Comparison of ENCODE assay signal across 14 mouse cellular contexts in the genomic region with DNA sequence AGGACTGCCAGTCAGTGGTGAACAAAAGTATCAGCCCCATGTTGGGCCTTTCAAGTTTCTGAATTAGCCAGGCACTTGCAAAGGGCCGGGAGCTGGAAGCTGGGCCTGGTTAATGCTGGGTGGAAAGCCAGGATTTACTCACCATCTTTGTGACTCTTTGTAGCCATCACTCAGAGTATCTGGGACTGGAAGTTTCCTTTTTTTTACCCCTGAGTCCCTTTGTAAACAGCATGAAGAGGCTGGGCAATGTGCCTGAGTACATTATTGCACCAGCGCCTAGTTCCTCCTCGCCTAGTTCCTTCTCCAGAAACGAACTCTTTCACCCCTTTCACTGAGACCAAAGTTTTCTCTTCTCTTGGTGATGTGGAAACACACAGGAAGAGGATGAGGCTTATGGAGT.
DNase-seq lines count a peak whose midpoint lies in the region; ATAC-seq and TF ChIP-seq lines count a peak whose summit lies in the region.
"Had no signal": no experiment of that assay in that cellular context is flagged by ENCODE, and none has a peak within 500 bp of the region (broad histone marks: within the 10 kb centered on the region; RNA-seq: fewer than 3 reads in every experiment).

No protein-coding gene starts in this region.

- H3K4me3 ChIP-seq in forebrain, embryonic 13.5 days: no peak overlapping the region
- no peak overlapping the region for H3K4me3 ChIP-seq in forebrain, embryonic 12.5 days (replicated peaks)
- no peak overlapping the region for H3K4me3 ChIP-seq in liver, embryonic 16.5 days (ENCODE audit: low read depth, low read length)
- no peak overlapping the region for H3K4me3 ChIP-seq in liver, embryonic 12.5 days
- H3K4me3 ChIP-seq in lung, adult 2 months (replicated peaks; ENCODE audit: extremely low read depth, low read depth, low read length): no peak overlapping the region
- H3K4me3 ChIP-seq in embryonic facial prominence, embryonic 10.5 days: no peak overlapping the region
- H3K4me3 ChIP-seq: embryonic facial prominence, embryonic 12.5 days; midbrain, embryonic 10.5 days; neural tube, embryonic 13.5 days had no signal

- peak; percentile 53; the same call in 1 of the 2 replicates for ATAC-seq in forebrain, embryonic 13.5 days
- no peak for ATAC-seq in forebrain, embryonic 12.5 days (ENCODE audit: low FRiP score)
- peak; percentile 64 for ATAC-seq in liver, embryonic 16.5 days (ENCODE audit: low read depth)
- ATAC-seq in liver, embryonic 12.5 days: no peak
- ATAC-seq in monocyte, adult 5-6 weeks (replicated peaks; ENCODE audit: insufficient number of reproducible peaks, low FRiP score, low TSS enrichment, poor library complexity, severe bottlenecking): peak; percentile 92

- no peaks in the 10 kb centered on the region for H3K27me3 ChIP-seq in forebrain, embryonic 13.5 days
- no peaks in the 10 kb centered on the region for H3K27me3 ChIP-seq in forebrain, embryonic 12.5 days
- no peaks in the 10 kb centered on the region for H3K27me3 ChIP-seq in liver, embryonic 16.5 days (ENCODE audit: control insufficient read depth, insufficient read depth, low read depth, low read length)
- no peaks in the 10 kb centered on the region for H3K27me3 ChIP-seq in liver, embryonic 12.5 days (replicated peaks)
- H3K27me3 ChIP-seq in embryonic facial prominence, embryonic 10.5 days (replicated peaks; ENCODE audit: low read depth, poor library complexity, severe bottlenecking): peaks cover 3% of the 10 kb centered on the region; the same call in 1 of the 2 replicates
- H3K27me3 ChIP-seq: embryonic facial prominence, embryonic 12.5 days; neural tube, embryonic 13.5 days had no signal

- H3K36me3 ChIP-seq in forebrain, embryonic 13.5 days (ENCODE audit: poor library complexity, severe bottlenecking): no peaks in the 10 kb centered on the region
- H3K36me3 ChIP-seq in forebrain, embryonic 12.5 days (replicated peaks): no peaks in the 10 kb centered on the region
- H3K36me3 ChIP-seq in liver, embryonic 16.5 days (ENCODE audit: control insufficient read depth, insufficient read depth): no peaks in the 10 kb centered on the region
- no peaks in the 10 kb centered on the region for H3K36me3 ChIP-seq in liver, embryonic 12.5 days
- H3K36me3 ChIP-seq in embryonic facial prominence, embryonic 10.5 days (replicated peaks): no peaks in the 10 kb centered on the region
- H3K36me3 ChIP-seq: embryonic facial prominence, embryonic 12.5 days; midbrain, embryonic 10.5 days; neural tube, embryonic 13.5 days had no signal

- WGBS in forebrain, embryonic 13.5 days: 50% methylated on average over 4 of the region's 4 CpGs
- 56% methylated on average over 4 of the region's 4 CpGs for WGBS in forebrain, embryonic 12.5 days
- 45% methylated on average over 4 of the region's 4 CpGs for WGBS in liver, embryonic 16.5 days (ENCODE audit: insufficient replicate concordance)
- 68% methylated on average over 4 of the region's 4 CpGs for WGBS in liver, embryonic 12.5 days (ENCODE audit: insufficient replicate concordance)
- WGBS in lung, adult 2 months: 46% methylated on average over 4 of the region's 4 CpGs
- 80% methylated on average over 4 of the region's 4 CpGs for WGBS in embryonic facial prominence, embryonic 10.5 days

- H3K27ac ChIP-seq in forebrain, embryonic 13.5 days: no peak overlapping the region
- no peak overlapping the region for H3K27ac ChIP-seq in forebrain, embryonic 12.5 days
- no peak overlapping the region for H3K27ac ChIP-seq in liver, embryonic 16.5 days (ENCODE audit: low read length)
- no peak overlapping the region for H3K27ac ChIP-seq in liver, embryonic 12.5 days
- H3K27ac ChIP-seq in embryonic facial prominence, embryonic 10.5 days (replicated peaks): no peak overlapping the region
- H3K27ac ChIP-seq: embryonic facial prominence, embryonic 12.5 days; midbrain, embryonic 10.5 days; neural tube, embryonic 13.5 days; stomach, postnatal 0 days had no signal

- H3K9ac ChIP-seq in forebrain, embryonic 13.5 days: no peak overlapping the region
- H3K9ac ChIP-seq in forebrain, embryonic 12.5 days: no peak overlapping the region
- no peak overlapping the region for H3K9ac ChIP-seq in liver, embryonic 16.5 days (ENCODE audit: low read depth, low read length)
- no peak overlapping the region for H3K9ac ChIP-seq in liver, embryonic 12.5 days
- H3K9ac ChIP-seq: embryonic facial prominence, embryonic 12.5 days; neural tube, embryonic 13.5 days had no signal

- DNase-seq in lung, adult 2 months: peak; percentile 68
- no peak for DNase-seq in embryonic facial prominence, embryonic 10.5 days (ENCODE audit: low spot score)
- no peak for DNase-seq in cerebellum, adult 18-20 months
- DNase-seq: cerebellum, adult 11-12 months; right cerebral cortex, postnatal 25 days had no signal

- H3K4me2 ChIP-seq in forebrain, embryonic 13.5 days: no peak overlapping the region
- H3K4me2 ChIP-seq in forebrain, embryonic 12.5 days: no peak overlapping the region
- H3K4me2 ChIP-seq in liver, embryonic 16.5 days (ENCODE audit: low read depth, low read length): no peak overlapping the region
- H3K4me2 ChIP-seq in liver, embryonic 12.5 days: no peak overlapping the region
- H3K4me2 ChIP-seq: embryonic facial prominence, embryonic 12.5 days; neural tube, embryonic 13.5 days had no signal

- TF ChIP-seq CTCF in lung, adult 2 months (IDR thresholded peaks at IDR 0.05; ENCODE audit: insufficient read depth, low read length): no peak

- TF ChIP-seq POLR2A in lung, adult 2 months (IDR thresholded peaks at IDR 0.05; ENCODE audit: borderline replicate concordance, extremely low read depth, low read depth, low read length): no peak

- H3K4me1 ChIP-seq in forebrain, embryonic 13.5 days: 0 out of 2 replicates have a peak, but pooled peaks cover 6% of the 10 kb centered on the region
- no peaks in the 10 kb centered on the region for H3K4me1 ChIP-seq in forebrain, embryonic 12.5 days
- no peaks in the 10 kb centered on the region for H3K4me1 ChIP-seq in liver, embryonic 16.5 days (ENCODE audit: control insufficient read depth, low read depth, low read length)
- no peaks in the 10 kb centered on the region for H3K4me1 ChIP-seq in liver, embryonic 12.5 days
- peaks cover 3% of the 10 kb centered on the region; the same call in 1 of the 2 replicates for H3K4me1 ChIP-seq in lung, adult 2 months (ENCODE audit: control insufficient read depth, insufficient read depth, low read length)
- H3K4me1 ChIP-seq in embryonic facial prominence, embryonic 10.5 days: peaks cover 9% of the 10 kb centered on the region
- H3K4me1 ChIP-seq: midbrain, embryonic 10.5 days; neural tube, embryonic 13.5 days had no signal

- H3K9me3 ChIP-seq in forebrain, embryonic 13.5 days (replicated peaks): no peaks in the 10 kb centered on the region
- no peaks in the 10 kb centered on the region for H3K9me3 ChIP-seq in forebrain, embryonic 12.5 days
- no peaks in the 10 kb centered on the region for H3K9me3 ChIP-seq in liver, embryonic 16.5 days (replicated peaks; ENCODE audit: control insufficient read depth, low read length)
- H3K9me3 ChIP-seq in liver, embryonic 12.5 days (replicated peaks): no peaks in the 10 kb centered on the region
- H3K9me3 ChIP-seq in embryonic facial prominence, embryonic 10.5 days: no peaks in the 10 kb centered on the region
- H3K9me3 ChIP-seq: embryonic facial prominence, embryonic 12.5 days; midbrain, embryonic 10.5 days; neural tube, embryonic 13.5 days had no signal

Comparison
In these comparisons a context has a peak if more than half of its experiments do, and no peak if none do; other contexts are left out.
1. ATAC-seq: peak in forebrain, embryonic 13.5 days (single experiment), liver, embryonic 16.5 days (single experiment) and monocyte, adult 5-6 weeks (single experiment); none in forebrain, embryonic 12.5 days (single experiment) and liver, embryonic 12.5 days (single experiment).